In the genomic region with DNA sequence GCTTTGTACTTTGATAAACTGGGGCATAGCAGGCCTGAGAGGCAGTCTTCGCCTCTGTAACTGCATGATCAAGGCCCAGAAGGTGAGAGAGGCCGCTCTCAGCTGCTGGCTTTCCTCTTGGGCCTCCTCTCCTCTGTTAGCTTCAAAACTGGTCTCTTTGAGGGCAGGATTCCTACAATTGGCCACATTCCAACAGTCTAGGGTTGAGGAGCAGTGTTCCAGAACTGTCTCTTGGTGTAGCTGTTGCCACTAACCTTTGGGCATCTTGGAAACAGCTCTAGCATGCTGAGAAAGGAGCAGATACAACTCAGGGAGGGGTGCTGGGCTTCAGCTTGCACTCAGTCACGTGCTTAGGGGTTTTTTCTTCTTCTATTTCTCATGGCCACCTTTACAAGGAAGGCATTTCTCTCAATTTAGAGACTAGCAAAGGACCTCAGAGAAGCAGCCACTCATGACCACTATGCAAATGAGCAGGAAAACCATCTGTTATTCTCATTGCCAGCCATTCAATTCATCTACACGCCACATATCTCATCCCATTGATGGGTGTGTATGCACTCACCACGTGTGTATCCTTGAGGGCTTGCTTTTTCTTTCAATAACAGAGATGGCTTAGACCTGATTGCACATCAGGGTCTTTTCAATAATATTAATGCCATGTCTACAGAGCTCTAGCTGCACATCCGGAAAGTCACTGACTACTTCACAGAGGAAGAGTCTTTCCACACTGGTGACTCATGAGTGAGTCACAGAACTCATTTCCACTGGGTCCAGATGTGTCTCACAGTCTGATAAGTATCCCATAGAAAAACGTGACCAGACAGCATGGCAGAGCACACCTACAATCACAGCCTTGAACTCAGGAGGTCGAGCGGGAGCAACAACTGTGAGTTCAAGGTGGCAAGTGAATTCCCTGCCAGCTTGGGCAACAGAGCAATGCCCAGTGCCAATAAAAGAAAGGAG, we compare ENCODE assay signal across 16 mouse cellular contexts.
DNase-seq lines count a peak whose midpoint lies in the region; ATAC-seq and TF ChIP-seq lines count a peak whose summit lies in the region.
"Had no signal": no experiment of that assay in that cellular context is flagged by ENCODE, and none has a peak within 500 bp of the region (broad histone marks: within the 10 kb centered on the region; RNA-seq: fewer than 3 reads in every experiment).

No protein-coding gene starts in this region.

- TF ChIP-seq CTCF in lung, embryonic 14.5 days (IDR thresholded peaks at IDR 0.05; ENCODE audit: low read depth), result no peak

- H3K9ac ChIP-seq in lung, embryonic 14.5 days, result no peak overlapping the region
- H3K9ac ChIP-seq: limb, embryonic 12.5 days; liver, embryonic 15.5 days; stomach, embryonic 15.5 days had no signal

- H3K36me3 ChIP-seq in lung, embryonic 14.5 days (ENCODE audit: insufficient read depth), result no peaks in the 10 kb centered on the region
- H3K36me3 ChIP-seq: limb, embryonic 12.5 days; liver, embryonic 15.5 days; stomach, embryonic 15.5 days had no signal

- intact Hi-C loops in gastrocnemius, postnatal 14 days (cut with DNase I; ENCODE audit: low total_unique reads), result no loop called here

- H3K27me3 ChIP-seq in lung, embryonic 14.5 days (ENCODE audit: insufficient read depth, low read length), result no peaks in the 10 kb centered on the region
- H3K27me3 ChIP-seq: liver, embryonic 15.5 days; stomach, embryonic 15.5 days had no signal

- H3K27ac ChIP-seq in lung, embryonic 14.5 days (ENCODE audit: low read depth), result no peak overlapping the region
- H3K27ac ChIP-seq: limb, embryonic 12.5 days; liver, embryonic 15.5 days; macrophage; stomach, embryonic 15.5 days had no signal

- H3K4me2 ChIP-seq in lung, embryonic 14.5 days, result no peak overlapping the region
- H3K4me2 ChIP-seq: limb, embryonic 12.5 days; liver, embryonic 15.5 days; stomach, embryonic 15.5 days had no signal

- no peak overlapping the region for H3K4me3 ChIP-seq in lung, embryonic 14.5 days (ENCODE audit: low read depth, low read length)
- H3K4me3 ChIP-seq: limb, embryonic 12.5 days; liver, embryonic 15.5 days; stomach, embryonic 15.5 days had no signal

- ATAC-seq in lung, embryonic 14.5 days (ENCODE audit: insufficient read depth), result no peak
- ATAC-seq: hindbrain, embryonic 16.5 days had no signal

- WGBS in lung, embryonic 14.5 days, result 70% methylated on average over 9 of the region's 9 CpGs

- DNase-seq in adrenal gland, adult 8-10 months, result peak; percentile 15
- DNase-seq in adrenal gland, postnatal 25 days, result no peak
- DNase-seq in lung, embryonic 14.5 days, result peak; percentile 29
- no peak for DNase-seq in lung, postnatal 14 days
- DNase-seq in B cell, adult 2 months, result peak; percentile 2
- peak; percentile 22 for DNase-seq in fibroblast of lung, adult 2 months (ENCODE audit: low read depth)
- no peak for DNase-seq in gastrocnemius, postnatal 14 days
- no peak for DNase-seq in gastrocnemius, postnatal 25 days
- DNase-seq: cerebellum, adult 18-20 months; kidney, adult 2 months; thymus, postnatal 36 days had no signal

- no peaks in the 10 kb centered on the region for H3K9me3 ChIP-seq in lung, embryonic 14.5 days (ENCODE audit: low read depth, low read length)
- H3K9me3 ChIP-seq: limb, embryonic 12.5 days; liver, embryonic 15.5 days; stomach, embryonic 15.5 days had no signal

- H3K4me1 ChIP-seq in lung, embryonic 14.5 days (ENCODE audit: insufficient read depth), result no peaks in the 10 kb centered on the region
- H3K4me1 ChIP-seq: limb, embryonic 12.5 days; liver, embryonic 15.5 days; stomach, embryonic 15.5 days had no signal

Comparison
In these comparisons a context has a peak if more than half of its experiments do, and no peak if none do; other contexts are left out.
1. DNase-seq: peak in adrenal gland, adult 8-10 months (single experiment), lung, embryonic 14.5 days (single experiment), B cell, adult 2 months (2 of 2) and fibroblast of lung, adult 2 months (single experiment); none in adrenal gland, postnatal 25 days (single experiment), lung, postnatal 14 days (single experiment), gastrocnemius, postnatal 14 days (single experiment) and gastrocnemius, postnatal 25 days (single experiment).